Mouse (Mus musculus): ENCODE data around the gene Cisd3. TPM values are rescaled to one million over a fixed set of nuclear protein-coding genes. Genes with fewer than 3 reads are reported as not detected.
"Not testable (repeated sequence)": the region's sequence is repeated elsewhere in the genome, so short reads cannot be mapped to it uniquely, and the experiment has no call there.

The Cisd3 gene
- polyA plus RNA-seq, 1 experiment from 2014 or later, result 14.8 TPM

DNA sequence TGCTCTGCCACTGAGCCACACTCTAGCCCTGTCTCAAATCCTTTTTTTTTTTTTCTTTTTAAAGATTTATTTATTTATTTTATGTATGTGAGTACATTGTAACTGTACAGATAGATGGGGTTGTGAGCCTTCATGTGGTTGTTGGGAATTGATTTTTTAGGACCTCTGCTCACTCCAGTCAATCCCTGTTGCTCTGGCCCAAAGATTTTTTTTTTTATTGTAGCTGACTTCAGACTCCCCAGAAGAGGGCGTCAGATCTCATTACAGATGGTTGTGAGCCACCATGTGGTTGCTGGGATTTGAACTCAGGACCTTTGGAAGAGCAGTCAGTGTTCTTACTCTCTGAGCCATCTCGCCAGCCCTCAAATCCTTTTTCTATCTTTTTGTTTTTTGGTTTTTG lies 24.4 kb downstream of the Cisd3 start:
- H3K9ac ChIP-seq (ENCODE audit: low read depth, low read length); H3K27me3 ChIP-seq (ENCODE audit: control insufficient read depth, insufficient read depth, low read length); H3K4me3 ChIP-seq (ENCODE audit: low read depth, low read length); H3K4me2 ChIP-seq (replicated peaks; ENCODE audit: low read depth, low read length); H3K27ac ChIP-seq (ENCODE audit: low read depth, low read length); ATAC-seq (ENCODE audit: low FRiP score); DNase-seq (ENCODE audit: low spot score); H3K9me3 ChIP-seq (ENCODE audit: control insufficient read depth, low read length); H3K4me1 ChIP-seq (replicated peaks; ENCODE audit: control insufficient read depth, insufficient read depth, low read length): not testable (repeated sequence)
- WGBS, result 74% methylated on average over 2 of the region's 2 CpGs
- peaks cover 11% of the 10 kb centered on the region; the same call in 1 of the 2 replicates for H3K36me3 ChIP-seq (ENCODE audit: control insufficient read depth, insufficient read depth, low read length)

DNA sequence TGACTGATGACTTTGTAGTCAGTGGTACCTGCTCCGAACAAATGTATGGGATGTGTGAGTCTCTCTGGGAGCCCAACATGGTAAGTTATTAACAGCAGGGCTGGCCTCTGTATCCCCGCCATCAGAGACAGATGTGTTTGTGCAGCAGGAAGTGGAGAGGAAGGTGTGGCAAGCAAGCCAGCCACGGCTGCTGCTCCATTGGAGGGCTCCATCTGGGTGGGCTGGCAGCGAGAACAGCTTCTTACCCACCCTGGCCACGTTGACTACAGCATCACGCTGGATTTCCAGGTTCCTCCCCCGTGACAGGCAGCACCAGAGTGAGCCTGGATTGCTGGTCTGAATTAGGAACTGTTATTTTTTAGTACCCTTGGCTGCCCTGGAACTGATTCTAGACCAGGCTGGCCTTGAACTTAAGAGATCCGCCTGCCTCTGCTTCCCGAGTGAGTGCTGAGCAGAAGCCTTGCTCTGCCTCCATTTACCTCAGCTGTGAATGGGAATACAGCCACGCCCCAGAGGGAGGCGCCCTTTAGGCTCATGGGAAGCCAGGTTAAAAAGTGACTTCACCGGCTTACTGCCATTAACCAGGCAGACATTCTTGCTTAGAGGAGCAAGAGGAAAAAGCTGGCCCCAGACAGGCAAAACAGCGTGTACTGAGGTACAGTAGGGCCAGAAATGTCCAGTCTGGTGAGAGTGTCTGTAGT lies 25.7 kb downstream of the Cisd3 start:
- WGBS, result 90% methylated on average over 13 of the region's 13 CpGs
- Histone ChIP-seq H3K9ac (ENCODE audit: low read depth, low read length) (no peak overlapping the region), H3K4me2 (replicated peaks; ENCODE audit: low read depth, low read length) (no peak overlapping the region), H3K4me1 (replicated peaks; ENCODE audit: control insufficient read depth, insufficient read depth, low read length) (no peaks in the 10 kb centered on the region), H3K9me3 (ENCODE audit: control insufficient read depth, low read length) (no peaks in the 10 kb centered on the region), H3K4me3 (ENCODE audit: low read depth, low read length) (no peak overlapping the region), H3K36me3 (ENCODE audit: control insufficient read depth, insufficient read depth, low read length) (peaks cover 11% of the 10 kb centered on the region; the same call in 1 of the 2 replicates), H3K27ac (ENCODE audit: low read depth, low read length) (no peak overlapping the region), H3K27me3 (ENCODE audit: control insufficient read depth, insufficient read depth, low read length) (no peaks in the 10 kb centered on the region)
- ATAC-seq (ENCODE audit: low FRiP score), result no peak
- DNase-seq (ENCODE audit: low spot score), result no peak

DNA sequence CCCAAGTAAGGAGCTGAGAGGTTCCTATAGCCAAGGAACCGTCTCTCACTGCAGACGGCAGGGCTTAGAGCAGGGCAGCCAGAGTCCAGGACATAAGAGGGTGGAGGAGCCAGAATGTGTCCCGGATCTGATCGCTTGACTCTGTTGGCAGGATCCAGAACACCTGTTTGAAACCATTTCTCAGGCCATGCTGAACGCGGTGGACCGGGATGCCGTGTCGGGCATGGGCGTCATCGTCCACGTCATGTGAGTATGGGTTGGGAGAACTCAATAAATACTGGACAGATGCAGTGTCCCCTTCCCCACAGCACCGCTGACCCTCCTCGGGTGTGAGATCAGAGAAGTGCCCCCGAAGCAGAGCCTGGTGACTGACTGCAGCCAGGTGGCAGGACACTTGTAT lies 26.7 kb downstream of the Cisd3 start:
- ATAC-seq (ENCODE audit: low FRiP score) (no peak), DNase-seq (ENCODE audit: low spot score) (no peak)
- H3K27ac ChIP-seq (ENCODE audit: low read depth, low read length), result no peak overlapping the region
- H3K4me2 ChIP-seq (replicated peaks; ENCODE audit: low read depth, low read length), result no peak overlapping the region
- H3K36me3 ChIP-seq (ENCODE audit: control insufficient read depth, insufficient read depth, low read length), result peaks cover 6% of the 10 kb centered on the region; the same call in 1 of the 2 replicates
- WGBS, result 94% methylated on average over 15 of the region's 15 CpGs
- H3K4me3 ChIP-seq (ENCODE audit: low read depth, low read length), result no peak overlapping the region
- no peaks in the 10 kb centered on the region for H3K27me3 ChIP-seq (ENCODE audit: control insufficient read depth, insufficient read depth, low read length)
- H3K9me3 ChIP-seq (ENCODE audit: control insufficient read depth, low read length), result no peaks in the 10 kb centered on the region
- no peak overlapping the region for H3K9ac ChIP-seq (ENCODE audit: low read depth, low read length)
- H3K4me1 ChIP-seq (replicated peaks; ENCODE audit: control insufficient read depth, insufficient read depth, low read length), result no peaks in the 10 kb centered on the region

DNA sequence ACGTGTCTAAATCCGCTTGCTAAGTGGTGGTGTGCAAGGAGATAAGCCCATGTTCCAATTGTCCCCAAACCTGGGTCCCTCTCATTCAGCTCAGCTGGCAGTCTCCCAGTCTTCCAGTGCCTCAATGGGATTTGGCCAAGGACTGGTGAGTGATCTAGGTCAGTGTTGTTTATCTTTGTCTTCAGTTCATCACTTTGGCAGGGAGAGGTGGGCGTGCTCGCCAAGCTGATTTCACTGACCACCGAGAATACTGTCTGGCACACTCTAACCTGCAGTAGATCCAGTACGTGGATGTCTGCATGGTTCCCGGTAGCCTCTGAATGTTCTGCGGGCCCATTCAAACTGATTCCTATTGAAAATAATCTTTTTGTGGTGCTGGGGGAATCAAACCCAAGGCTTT lies 28.3 kb downstream of the Cisd3 start:
- Histone ChIP-seq H3K27ac (ENCODE audit: low read depth, low read length) (no peak overlapping the region), H3K4me2 (replicated peaks; ENCODE audit: low read depth, low read length) (no peak overlapping the region), H3K9me3 (ENCODE audit: control insufficient read depth, low read length) (no peaks in the 10 kb centered on the region), H3K9ac (ENCODE audit: low read depth, low read length) (no peak overlapping the region), H3K4me1 (replicated peaks; ENCODE audit: control insufficient read depth, insufficient read depth, low read length) (no peaks in the 10 kb centered on the region), H3K36me3 (ENCODE audit: control insufficient read depth, insufficient read depth, low read length) (peaks cover 10% of the 10 kb centered on the region; the same call in 1 of the 2 replicates), H3K4me3 (ENCODE audit: low read depth, low read length) (no peak overlapping the region), H3K27me3 (ENCODE audit: control insufficient read depth, insufficient read depth, low read length) (no peaks in the 10 kb centered on the region)
- ATAC-seq (ENCODE audit: low FRiP score), result no peak
- WGBS, result 87% methylated on average over 8 of the region's 8 CpGs
- DNase-seq (ENCODE audit: low spot score), result no peak

DNA sequence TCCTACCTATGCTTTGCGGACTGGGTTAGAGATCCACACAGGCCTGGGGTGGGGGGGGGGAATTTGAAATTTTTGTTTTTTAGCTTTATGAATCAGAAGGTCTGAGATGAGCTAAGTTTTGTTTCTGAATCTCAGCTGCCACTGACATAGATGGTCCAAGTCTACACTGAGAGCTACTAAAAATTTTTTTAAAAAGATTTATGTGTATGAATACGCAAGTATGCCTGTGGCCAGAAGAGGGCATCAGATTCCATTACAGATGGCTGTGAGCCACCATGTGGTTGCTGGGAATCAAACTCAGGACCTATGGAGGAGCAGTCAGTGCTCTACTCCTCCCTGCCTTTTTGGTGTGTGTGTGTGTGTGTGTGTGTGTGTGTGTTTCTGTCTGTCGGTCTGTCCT lies 28.7 kb downstream of the Cisd3 start:
- Histone ChIP-seq H3K4me1 (replicated peaks; ENCODE audit: control insufficient read depth, insufficient read depth, low read length) (no peaks in the 10 kb centered on the region), H3K27me3 (ENCODE audit: control insufficient read depth, insufficient read depth, low read length) (no peaks in the 10 kb centered on the region), H3K27ac (ENCODE audit: low read depth, low read length) (no peak overlapping the region), H3K9me3 (ENCODE audit: control insufficient read depth, low read length) (no peaks in the 10 kb centered on the region), H3K9ac (ENCODE audit: low read depth, low read length) (no peak overlapping the region), H3K4me2 (replicated peaks; ENCODE audit: low read depth, low read length) (no peak overlapping the region), H3K36me3 (ENCODE audit: control insufficient read depth, insufficient read depth, low read length) (peaks cover 10% of the 10 kb centered on the region; the same call in 1 of the 2 replicates), H3K4me3 (ENCODE audit: low read depth, low read length) (no peak overlapping the region)
- WGBS, result 91% methylated on average over 3 of the region's 3 CpGs
- no peak for ATAC-seq (ENCODE audit: low FRiP score)
- no peak for DNase-seq (ENCODE audit: low spot score)

DNA sequence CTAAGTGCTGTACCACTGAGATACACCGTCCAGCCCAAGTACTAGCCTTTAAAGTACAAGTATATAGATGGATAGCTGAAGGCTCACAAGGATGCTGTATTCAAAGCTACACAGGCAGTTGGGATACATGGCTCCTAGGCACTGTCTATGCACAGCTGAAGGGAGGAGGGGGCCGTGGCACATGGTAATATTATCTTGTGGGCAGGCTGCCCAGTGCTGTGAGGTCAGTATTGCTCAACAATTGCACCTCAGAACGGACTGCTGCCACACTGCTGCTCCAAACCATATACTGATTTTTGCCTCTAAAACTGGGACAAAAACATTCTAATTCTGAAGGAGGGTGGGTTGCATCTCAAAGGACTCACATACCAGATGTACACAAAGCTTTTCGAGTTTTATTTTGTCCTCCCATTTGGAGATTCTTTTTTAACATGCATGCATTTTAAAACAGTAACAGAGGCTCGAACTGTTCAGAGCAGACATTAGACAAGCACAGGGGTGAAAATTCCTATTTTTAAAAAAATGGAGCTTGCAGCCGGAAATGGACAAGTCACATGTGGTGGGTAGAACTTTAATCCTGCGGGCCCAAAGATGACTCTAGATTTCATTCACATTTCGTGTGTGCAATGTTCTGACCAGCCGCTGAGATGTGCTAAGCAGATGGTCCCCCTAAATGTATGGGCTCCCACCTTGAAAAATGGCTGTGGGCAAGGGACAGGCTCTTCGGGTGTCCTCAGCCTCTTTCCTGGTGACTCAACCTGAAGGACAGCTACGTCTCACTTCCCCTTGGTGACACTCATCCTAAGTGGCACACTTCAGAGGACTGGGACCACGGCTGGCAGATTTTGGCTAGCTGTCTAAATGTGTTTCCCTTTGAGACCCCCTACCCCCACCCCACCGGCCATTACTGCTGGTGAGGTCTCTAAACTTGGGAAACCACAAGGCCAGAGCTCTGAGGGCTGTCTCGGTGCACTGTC lies 29.4 kb downstream of the Cisd3 start:
- H3K4me3 ChIP-seq (ENCODE audit: low read depth, low read length), result no peak overlapping the region
- H3K4me1 ChIP-seq (replicated peaks; ENCODE audit: control insufficient read depth, insufficient read depth, low read length), result no peaks in the 10 kb centered on the region
- no peak overlapping the region for H3K27ac ChIP-seq (ENCODE audit: low read depth, low read length)
- WGBS, result 93% methylated on average over 14 of the region's 14 CpGs
- peaks cover 10% of the 10 kb centered on the region; the same call in 1 of the 2 replicates for H3K36me3 ChIP-seq (ENCODE audit: control insufficient read depth, insufficient read depth, low read length)
- no peak for ATAC-seq (ENCODE audit: low FRiP score)
- H3K27me3 ChIP-seq (ENCODE audit: control insufficient read depth, insufficient read depth, low read length), result no peaks in the 10 kb centered on the region
- H3K9ac ChIP-seq (ENCODE audit: low read depth, low read length), result no peak overlapping the region
- no peak for DNase-seq (ENCODE audit: low spot score)
- no peaks in the 10 kb centered on the region for H3K9me3 ChIP-seq (ENCODE audit: control insufficient read depth, low read length)
- no peak overlapping the region for H3K4me2 ChIP-seq (replicated peaks; ENCODE audit: low read depth, low read length)

DNA sequence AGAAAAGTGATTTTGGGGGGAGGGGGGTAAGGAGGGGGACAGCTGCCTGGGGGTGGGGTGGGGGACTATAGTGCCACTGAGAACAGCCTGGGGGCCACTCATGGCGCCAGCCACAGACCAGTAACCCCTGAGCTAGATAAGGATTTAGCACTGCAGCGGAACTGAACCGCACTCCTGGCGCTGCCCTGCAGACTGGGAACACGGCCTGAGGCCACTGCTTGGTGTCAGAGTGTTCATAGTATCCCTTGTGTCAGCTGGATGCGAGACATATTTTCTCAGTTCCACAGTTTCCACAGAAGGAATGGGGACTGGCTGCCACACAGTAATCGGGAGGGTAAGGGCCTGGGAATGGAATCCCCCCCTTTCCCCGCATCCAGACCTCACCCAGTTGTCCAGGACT lies 30.4 kb downstream of the Cisd3 start:
- Histone ChIP-seq H3K4me3 (ENCODE audit: low read depth, low read length) (no peak overlapping the region), H3K9ac (ENCODE audit: low read depth, low read length) (no peak overlapping the region), H3K27ac (ENCODE audit: low read depth, low read length) (no peak overlapping the region), H3K36me3 (ENCODE audit: control insufficient read depth, insufficient read depth, low read length) (peaks cover 10% of the 10 kb centered on the region), H3K27me3 (ENCODE audit: control insufficient read depth, insufficient read depth, low read length) (no peaks in the 10 kb centered on the region), H3K4me2 (replicated peaks; ENCODE audit: low read depth, low read length) (no peak overlapping the region), H3K4me1 (replicated peaks; ENCODE audit: control insufficient read depth, insufficient read depth, low read length) (no peaks in the 10 kb centered on the region), H3K9me3 (ENCODE audit: control insufficient read depth, low read length) (no peaks in the 10 kb centered on the region)
- no peak for ATAC-seq (ENCODE audit: low FRiP score)
- no peak for DNase-seq (ENCODE audit: low spot score)
- WGBS, result 89% methylated on average over 8 of the region's 8 CpGs

DNA sequence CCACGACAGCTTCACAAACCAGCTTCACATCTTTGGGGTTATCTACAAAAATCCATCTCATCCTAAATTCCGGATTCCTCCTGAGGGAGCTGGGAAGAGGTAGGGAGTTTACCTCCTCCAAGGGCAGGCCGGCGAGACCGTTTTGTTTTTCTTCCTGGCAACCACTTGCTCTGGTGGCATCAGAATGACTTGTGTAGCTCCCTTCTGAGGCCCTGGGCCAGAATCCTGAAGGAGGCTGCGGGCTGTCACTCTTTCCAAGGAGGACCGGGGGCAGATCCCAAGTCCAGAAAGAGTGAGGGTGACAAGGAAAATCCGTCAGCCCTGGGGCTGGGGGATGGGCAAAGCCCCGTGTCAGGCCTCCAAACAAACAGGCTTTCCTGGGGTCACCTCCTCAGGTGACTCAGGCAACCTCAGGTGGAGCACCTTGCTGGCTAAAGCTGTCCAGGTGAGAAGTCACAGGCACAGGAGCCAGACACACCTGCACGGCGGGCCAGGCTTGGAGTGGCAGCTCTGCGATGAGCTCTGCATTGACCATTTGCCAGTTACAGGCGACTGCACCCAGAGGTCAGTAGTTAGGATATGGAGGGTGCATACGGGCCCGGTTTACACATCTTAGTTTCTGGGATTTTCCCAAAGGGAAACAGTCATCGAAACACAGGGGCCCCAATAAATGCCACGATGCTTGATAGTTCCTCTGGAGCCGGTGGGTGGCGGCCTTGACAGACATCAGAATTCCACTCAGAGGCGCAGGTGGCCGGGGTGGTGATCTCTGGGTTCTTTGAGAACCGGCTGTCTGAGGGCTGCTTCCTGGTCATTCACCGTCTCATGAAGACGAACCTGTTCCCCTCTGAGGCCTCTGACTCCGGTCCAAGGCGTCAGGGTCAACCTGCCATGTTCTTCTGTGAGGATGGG lies 32.0 kb downstream of the Cisd3 start:
- peaks cover 21% of the 10 kb centered on the region for H3K36me3 ChIP-seq (ENCODE audit: control insufficient read depth, insufficient read depth, low read length)
- no peak for DNase-seq (ENCODE audit: low spot score)

More for the DNA sequence above, 32.0 kb downstream of the Cisd3 start:
- Histone ChIP-seq H3K4me1 (replicated peaks; ENCODE audit: control insufficient read depth, insufficient read depth, low read length) (no peaks in the 10 kb centered on the region), H3K4me3 (ENCODE audit: low read depth, low read length) (no peak overlapping the region), H3K27ac (ENCODE audit: low read depth, low read length) (no peak overlapping the region), H3K4me2 (replicated peaks; ENCODE audit: low read depth, low read length) (no peak overlapping the region), H3K27me3 (ENCODE audit: control insufficient read depth, insufficient read depth, low read length) (no peaks in the 10 kb centered on the region), H3K9ac (ENCODE audit: low read depth, low read length) (no peak overlapping the region), H3K9me3 (ENCODE audit: control insufficient read depth, low read length) (no peaks in the 10 kb centered on the region)
- WGBS, result 90% methylated on average over 26 of the region's 26 CpGs
- ATAC-seq (ENCODE audit: low FRiP score), result no peak
